Mouse (Mus musculus) layer of hippocampus, adult 6 months (tissue): ENCODE results near the gene Simc1. TPM values are rescaled to one million over a fixed set of nuclear protein-coding genes. Genes with fewer than 3 reads are reported as not detected.

Experiments
- long read RNA-seq, 2 experiments: library from polyadenylated mRNA; unstranded; transcript quantifications; one replicate each; pipeline ENCODE4 v2.0.0; 2019 to 2020
- microRNA-seq: library from miRNA; unstranded; fragments of <30 nt; microRNA quantifications from one replicate; pipeline ENCODE4 v1.2.0, GENCODE M21; 2020
- polyA plus RNA-seq: library from polyadenylated mRNA; unstranded; fragments of <200 nt; fragmentation: Nextera tagmentation; gene quantifications from 2 replicates; pipeline ENCODE4 v1.2.3, GENCODE M21; 2021

The Simc1 gene
- 5.1 and 5.4 TPM in 2 replicates for polyA plus RNA-seq
- long read RNA-seq, experiment 1, full-length matches to known transcripts: 1 of 10 reads
- long read RNA-seq, experiment 1, partial matches to known transcripts: 8 of 10 reads
- long read RNA-seq, experiment 1, other reads (novel, unspliced or antisense): 1 of 10 reads
- long read RNA-seq, experiment 2, full-length matches to known transcripts: 24 of 43 reads
- long read RNA-seq, experiment 2, partial matches to known transcripts: 6 of 43 reads
- long read RNA-seq, experiment 2, other reads (novel, unspliced or antisense): 13 of 43 reads

GRCm38 (mm10) chr13:54503604-54504521, at the start of gene Simc1:
Simc1 (plus strand) TSS chr13:54503779.

DNA sequence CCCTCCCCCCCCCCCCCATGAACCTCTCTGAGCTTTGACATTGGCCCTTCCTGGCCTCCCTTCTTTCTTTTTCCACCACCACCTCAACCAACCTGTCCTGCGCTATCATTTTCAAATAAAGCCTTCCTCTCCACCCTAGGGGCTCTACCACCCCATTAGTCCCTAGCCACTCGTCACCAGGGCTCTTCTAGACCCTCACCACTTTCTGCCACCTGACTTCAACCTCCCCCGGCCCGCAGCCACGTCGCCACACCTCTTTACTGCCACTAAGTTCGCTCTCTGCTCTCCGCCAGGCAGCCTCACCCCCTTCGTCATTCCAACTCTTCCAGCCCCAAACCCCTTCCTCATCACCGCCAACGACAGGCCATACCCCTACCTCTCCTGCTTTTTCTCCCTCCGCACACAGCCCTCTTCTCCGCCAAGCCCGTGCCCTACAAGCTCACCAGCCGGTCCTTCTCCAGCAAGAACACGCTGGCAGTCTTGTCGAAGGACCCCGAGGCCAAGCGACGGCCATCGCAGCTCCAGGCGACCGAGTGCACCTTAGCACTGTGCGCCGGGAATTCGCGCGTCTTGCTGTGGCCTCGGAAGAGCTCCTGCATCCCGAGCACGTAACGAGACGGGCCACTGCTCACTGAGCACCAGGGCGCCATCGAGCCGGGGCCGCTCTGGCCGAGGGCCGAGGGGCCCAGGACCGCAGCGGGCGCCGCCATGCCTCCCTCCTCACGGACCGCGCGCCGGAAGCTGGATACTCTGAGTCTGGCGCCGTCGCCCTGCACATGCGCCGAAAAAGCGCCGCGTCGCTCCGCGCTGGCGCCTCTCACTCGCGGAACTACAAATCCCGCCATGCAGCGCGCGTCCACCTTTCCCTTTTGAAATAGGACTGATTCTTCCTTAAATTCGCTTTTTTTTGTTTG, 35.2 kb upstream of the Simc1 start, which contains the start of gene Thoc3:
Gene Thoc3 (minus strand): TSS at position 752 of the 914 bp plus-strand sequence.

DNA sequence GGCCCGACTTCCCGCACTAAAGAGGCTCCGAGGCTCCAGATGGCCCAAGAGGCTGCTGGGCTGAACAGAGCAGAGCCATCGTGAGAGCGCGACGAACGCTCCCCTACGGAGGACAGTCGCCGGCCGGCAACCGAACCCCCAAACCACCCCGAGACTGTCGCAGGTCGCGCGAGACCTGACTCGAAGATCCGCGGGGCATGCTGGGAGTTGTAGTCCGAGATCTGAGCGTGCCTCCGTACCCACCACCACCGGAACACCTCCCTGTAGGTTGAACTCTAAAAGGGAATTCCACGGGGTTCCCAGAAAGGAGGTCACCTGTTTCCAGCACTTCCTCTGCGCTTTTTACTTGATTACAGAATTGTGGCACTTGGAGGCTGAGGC, 61.6 kb downstream of the Simc1 start, which contains the start of gene 4833439L19Rik:
Gene 4833439L19Rik (minus strand): TSS at position 235 of the 381 bp plus-strand sequence.

GRCm38 (mm10) chr13:54574854-54575481, 71.4 kb downstream of the Simc1 start, which contains the start of gene Arl10:
Arl10 (plus strand) TSS chr13:54575015.

DNA sequence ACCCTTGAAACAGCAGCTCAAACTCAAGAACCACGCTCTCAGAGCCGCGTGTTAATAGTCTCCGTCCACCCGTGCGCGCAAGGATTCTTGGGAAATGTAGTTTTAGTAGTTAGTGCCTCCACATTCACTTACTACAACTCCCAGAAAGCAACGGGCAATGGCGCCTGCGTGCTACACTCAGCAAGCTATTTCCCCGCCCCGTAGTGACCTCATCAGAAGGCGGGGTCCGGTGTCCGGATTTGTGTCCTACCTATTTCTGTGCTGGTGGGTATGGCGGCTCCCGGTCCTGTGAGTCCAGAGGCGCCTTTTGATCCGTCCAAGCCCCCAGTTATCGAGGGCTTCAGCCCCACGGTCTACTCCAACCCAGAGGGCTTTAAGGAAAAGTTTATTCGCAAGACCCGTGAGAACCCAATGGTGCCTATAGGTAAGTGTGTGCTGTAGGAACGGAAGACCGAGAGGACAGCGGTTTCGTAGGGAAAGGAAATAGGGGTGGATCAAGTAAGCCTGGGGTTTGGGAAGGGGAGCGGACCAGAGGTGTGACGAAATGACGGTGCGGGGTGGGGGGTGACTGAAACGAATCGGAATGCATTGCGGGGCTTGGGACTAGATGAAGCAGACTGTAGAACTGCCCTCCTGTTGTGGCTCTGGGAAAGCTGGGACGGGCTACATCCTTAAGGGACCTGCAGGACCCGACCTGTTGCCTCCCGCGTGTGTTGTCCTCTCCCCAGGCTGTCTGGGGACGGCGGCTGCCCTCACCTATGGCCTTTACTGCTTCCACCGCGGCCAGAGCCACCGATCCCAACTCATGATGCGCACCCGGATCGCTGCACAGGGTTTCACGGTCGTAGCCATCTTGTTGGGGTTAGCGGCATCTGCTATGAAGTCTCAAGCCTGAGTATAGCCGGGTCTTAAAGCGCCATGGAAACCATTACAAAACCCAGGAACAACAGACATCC, 86.7 kb downstream of the Simc1 start, which contains the start of the genes Nop16 and Higd2a:
Gene Nop16 (minus strand): TSS at position 95 of the 956 bp plus-strand sequence.
Gene Higd2a (plus strand): TSS at position 212 of the 956 bp plus-strand sequence.

Small RNAs within 50 kb of the gene (microRNA-seq; reads per million reads assigned to microRNA genes)
- not detected for gene Gm24195

Other genes starting within 250 kb of the Simc1 start
- gene Cplx2, start 132.4 kb upstream of the Simc1 start, polyA plus RNA-seq: 190 and 234 TPM in 2 replicates
- 57.5 and 58.2 TPM in 2 replicates for gene Thoc3, start 34.9 kb upstream of the Simc1 start, polyA plus RNA-seq
- 191 and 227 TPM in 2 replicates for gene 4833439L19Rik, start 61.7 kb downstream of the Simc1 start, polyA plus RNA-seq
- 44.6 and 50.0 TPM in 2 replicates for gene Arl10, start 71.2 kb downstream of the Simc1 start, polyA plus RNA-seq
- 28.3 and 31.3 TPM in 2 replicates for gene Nop16, start 86.3 kb downstream of the Simc1 start, polyA plus RNA-seq
- gene Higd2a, start 86.4 kb downstream of the Simc1 start, polyA plus RNA-seq: 514 and 522 TPM in 2 replicates
- gene Cltb, start 107.6 kb downstream of the Simc1 start, polyA plus RNA-seq: 270 and 276 TPM in 2 replicates
- 44.0 and 57.8 TPM in 2 replicates for gene Faf2, start 118.0 kb downstream of the Simc1 start, polyA plus RNA-seq
- gene Rnf44, start 190.1 kb downstream of the Simc1 start, polyA plus RNA-seq: 99.6 and 131 TPM in 2 replicates
- gene Cdhr2, start 197.7 kb downstream of the Simc1 start, polyA plus RNA-seq: 0.13 and 0.20 TPM in 2 replicates
- gene Gprin1, start 246.1 kb downstream of the Simc1 start, polyA plus RNA-seq: 13.2 and 13.9 TPM in 2 replicates